Mouse (Mus musculus) heart, adult 18-20 months (tissue): ENCODE measurements around the gene Nanos3. TPM values are rescaled to one million over a fixed set of nuclear protein-coding genes. Genes with fewer than 3 reads are reported as not detected.
A peak's percentile ranks its signal among the peaks of the same experiment; 100 is the strongest.

Experiments used
- DNase-seq, 2 experiments: peaks; one replicate each; pipeline ENCODE4 v3.0.0; 2021 to 2022; ENCODE audit warnings: mixed read lengths in 1 of 2
- total RNA-seq, 2 experiments: library from RNA; stranded (reverse); gene quantifications; 2 replicates each; pipeline ENCODE4 v1.2.3; 2021

Gene Nanos3
- total RNA-seq, 2 experiments from 2014 or later = 1.2 TPM; not detected in 1

DNA sequence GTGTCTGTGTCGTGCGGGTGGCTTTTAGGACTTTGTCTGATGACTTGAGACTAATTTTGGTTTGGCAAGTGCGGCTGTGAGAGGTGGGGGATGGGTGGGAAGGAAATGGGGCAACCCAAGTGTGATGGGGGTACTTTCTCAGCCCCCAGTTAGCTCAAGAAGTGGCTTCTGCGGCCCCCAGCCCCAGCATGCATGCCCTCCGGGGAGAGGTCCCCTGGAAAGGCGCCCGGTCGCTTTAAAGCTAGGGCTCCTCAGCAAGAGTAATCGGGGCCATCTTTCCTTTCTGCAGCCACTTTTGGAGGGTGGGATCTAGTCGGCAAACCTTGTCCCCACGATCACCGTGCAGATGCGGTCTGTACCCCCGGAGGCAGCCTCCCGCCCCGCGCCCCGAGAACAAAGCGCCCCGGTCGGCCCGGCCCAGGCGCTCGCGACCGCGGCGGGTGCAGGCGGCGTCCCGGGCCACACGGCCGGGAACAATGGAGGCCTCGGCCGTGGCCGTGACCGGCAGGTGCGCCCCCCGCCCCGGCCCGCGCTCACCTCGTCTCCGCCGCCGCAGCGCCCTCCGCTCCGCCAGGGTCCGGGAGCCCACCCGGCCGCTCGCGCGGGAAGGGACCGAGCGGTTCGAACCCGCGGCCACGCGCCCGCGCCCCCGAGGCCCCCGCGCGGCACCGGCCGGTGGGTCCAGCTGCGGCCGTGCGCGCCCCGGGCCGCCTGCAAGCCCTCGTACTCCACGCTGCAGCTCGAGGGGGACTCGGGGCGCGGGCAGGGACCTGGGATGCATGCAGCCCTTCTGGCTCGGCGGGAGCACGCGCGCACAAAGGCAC lies 1.5 kb downstream of the Nanos3 start:
- peak in 1 of 2 experiments; percentile 43 for DNase-seq

- DNase-seq = no peak
Measured at GRCm38 (mm10) chr8:84182833-84183232, 2.2 kb downstream of the Nanos3 start.

- peak in 1 of 2 experiments; percentile 44 for DNase-seq
Measured at GRCm38 (mm10) chr8:84180530-84181190, 4.4 kb downstream of the Nanos3 start.

- DNase-seq = no peak
Measured at GRCm38 (mm10) chr8:84179946-84180345, 5.1 kb downstream of the Nanos3 start.

DNA sequence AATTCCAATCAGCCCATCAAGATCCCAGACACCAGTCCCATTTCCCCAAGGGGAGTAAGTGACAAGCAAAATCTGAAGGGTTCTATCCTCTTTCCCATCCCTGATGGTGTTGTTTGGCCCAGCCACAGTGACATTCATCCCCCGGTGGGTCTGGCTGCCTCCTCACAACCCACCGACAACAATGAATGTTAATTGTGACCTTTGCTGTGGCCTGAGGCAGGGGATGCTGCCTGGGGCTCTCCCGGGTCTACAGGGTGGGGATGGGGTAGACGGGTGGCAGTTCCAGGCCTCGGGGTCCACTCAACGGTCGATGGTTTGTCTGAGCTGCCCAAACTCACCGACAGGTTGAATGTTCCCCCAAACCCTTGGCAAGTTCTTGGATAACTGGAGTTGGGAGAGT lies 6.4 kb downstream of the Nanos3 start:
- DNase-seq = no peak

GRCm38 (mm10) chr8:84177405-84177804 lies 7.6 kb downstream of the Nanos3 start:
- DNase-seq = no peak

DNA sequence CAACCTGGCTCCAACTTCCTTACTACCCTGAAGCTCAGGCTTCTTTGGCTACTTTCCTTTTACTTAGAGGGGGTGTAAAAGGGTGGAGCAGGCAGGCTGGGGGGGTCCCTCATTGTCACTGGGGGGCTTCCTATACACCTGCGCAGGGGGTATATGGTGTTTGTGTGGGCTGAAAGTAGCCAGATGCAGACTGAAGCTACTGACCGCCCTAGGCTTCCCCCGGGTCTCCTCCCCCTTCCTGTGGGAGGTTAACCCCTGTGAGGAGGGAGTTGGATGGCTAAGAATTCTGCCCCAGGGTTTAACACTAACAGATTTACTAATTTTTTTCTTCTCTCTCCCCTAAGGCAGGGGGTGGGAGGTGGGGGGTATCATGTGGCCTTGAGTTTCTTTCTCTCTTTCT lies 8.5 kb downstream of the Nanos3 start:
- no peak for DNase-seq

- no peak for DNase-seq
Measured at GRCm38 (mm10) chr8:84173861-84174260, 11.2 kb downstream of the Nanos3 start.

GRCm38 (mm10) chr8:84170096-84170495 lies 14.9 kb downstream of the Nanos3 start:
- DNase-seq = no peak

- DNase-seq = no peak
Measured at GRCm38 (mm10) chr8:84167696-84168095, 17.3 kb downstream of the Nanos3 start.

GRCm38 (mm10) chr8:84157620-84158019 lies 27.4 kb downstream of the Nanos3 start:
- DNase-seq = no peak

GRCm38 (mm10) chr8:84149181-84149580 lies 35.8 kb downstream of the Nanos3 start:
- no peak for DNase-seq

DNA sequence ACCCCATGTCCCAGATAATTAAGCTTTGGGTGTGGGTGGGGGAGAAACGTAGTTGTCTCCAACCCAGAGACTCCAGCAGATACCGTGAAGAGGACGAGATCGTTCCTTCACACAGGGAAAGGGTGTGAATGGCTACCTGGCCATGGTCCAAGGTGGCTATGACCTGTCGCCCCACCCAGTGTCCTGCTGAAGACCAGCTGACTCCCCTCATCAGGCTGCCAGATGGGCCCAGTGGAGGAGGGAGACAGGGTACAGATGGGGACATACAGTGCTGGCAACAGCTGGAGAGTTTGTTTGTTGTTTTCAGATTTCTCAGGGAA lies 36.5 kb downstream of the Nanos3 start:
- peak in 1 of 2 experiments; percentile 19 for DNase-seq

- peak; percentile 96 to 97 for DNase-seq
Measured at GRCm38 (mm10) chr8:84147769-84148530, 37.1 kb downstream of the Nanos3 start, which contains the start of the genes Cc2d1a and 4930432K21Rik. Gene Cc2d1a (minus strand): TSS chr8:84147936. Gene 4930432K21Rik (plus strand): TSS chr8:84148025.

- no peak for DNase-seq
Measured at GRCm38 (mm10) chr8:84147324-84147766, 37.7 kb downstream of the Nanos3 start.

GRCm38 (mm10) chr8:84144636-84145245 lies 40.3 kb downstream of the Nanos3 start:
- DNase-seq = no peak

GRCm38 (mm10) chr8:84140838-84141237 lies 44.2 kb downstream of the Nanos3 start:
- no peak for DNase-seq

- DNase-seq = no peak
Measured at GRCm38 (mm10) chr8:84137848-84138247, 47.2 kb downstream of the Nanos3 start.

DNA sequence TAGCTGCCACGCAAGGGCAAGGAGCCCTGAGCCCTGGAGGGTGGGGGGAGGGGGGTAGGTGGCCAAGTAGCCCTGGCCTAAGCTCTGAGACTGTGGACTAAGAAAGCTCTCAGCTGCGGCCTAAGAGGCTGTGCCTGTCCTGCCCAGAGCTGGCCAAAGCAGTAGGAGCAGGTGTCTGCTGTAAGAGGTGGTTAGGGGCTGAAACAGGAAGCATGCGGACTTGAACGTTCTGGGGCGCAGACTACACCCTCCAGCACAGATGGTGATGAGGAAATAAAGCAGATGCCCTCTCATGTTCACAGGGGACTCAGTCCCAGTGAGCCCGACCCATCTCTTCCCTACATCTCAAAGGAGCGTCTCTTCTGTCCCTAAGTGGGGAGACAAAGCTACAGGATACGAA lies 52.8 kb downstream of the Nanos3 start:
- no peak for DNase-seq

- DNase-seq = peak in 1 of 2 experiments; percentile 17
Measured at GRCm38 (mm10) chr8:84130806-84131205, 54.2 kb downstream of the Nanos3 start.

DNA sequence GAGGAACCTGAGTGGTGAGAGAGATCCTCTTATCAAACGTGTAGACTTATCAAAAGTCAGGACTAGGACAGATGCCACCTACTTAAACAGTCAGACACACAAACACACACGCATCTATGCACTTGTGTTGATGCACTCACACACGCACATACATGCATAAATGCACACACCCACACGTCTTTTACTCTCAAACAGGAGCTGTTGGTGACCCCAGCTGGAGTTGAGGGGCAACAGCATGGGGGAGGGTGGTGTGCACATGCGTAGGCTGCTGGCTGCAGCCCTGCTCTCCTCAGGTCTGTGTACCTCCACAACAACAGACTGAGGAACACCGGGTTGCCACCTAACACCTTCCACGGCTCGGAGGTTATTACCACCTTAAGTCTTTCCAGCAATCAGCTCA lies 56.7 kb downstream of the Nanos3 start:
- no peak for DNase-seq

- no peak for DNase-seq
Measured at GRCm38 (mm10) chr8:84127202-84127901, 57.7 kb downstream of the Nanos3 start.
